Mouse (Mus musculus) heart, embryonic 10.5 days (tissue): Measurements from ENCODE around the gene Bphl. TPM values are rescaled to one million over a fixed set of nuclear protein-coding genes. Genes with fewer than 3 reads are reported as not detected.

Experiments used
- DNase-seq: peaks from one replicate; pipeline ENCODE4 v3.0.0-alpha.2; 2017; ENCODE audit warnings: low spot score
- H3K27ac ChIP-seq: fragments of 300-500 bp; sonication (generic); 2 replicates; pipeline ENCODE4 v1.5.1; 2016; ENCODE audit warnings: mild to moderate bottlenecking
- H3K27me3 ChIP-seq: fragments of 300-500 bp; sonication (generic); 2 replicates; pipeline ENCODE4 v1.6.1; 2016; ENCODE audit warnings: mild to moderate bottlenecking; ENCODE audit not compliant: poor library complexity, insufficient read depth, severe bottlenecking
- H3K36me3 ChIP-seq: fragments of 300-500 bp; sonication (generic); 2 replicates; pipeline ENCODE4 v1.6.1; 2016; ENCODE audit warnings: mild to moderate bottlenecking, moderate library complexity
- H3K4me1 ChIP-seq: fragments of 300-500 bp; sonication (generic); 2 replicates; pipeline ENCODE4 v1.6.1; 2016; ENCODE audit warnings: mild to moderate bottlenecking
- H3K4me3 ChIP-seq: fragments of 300-500 bp; sonication (generic); 2 replicates; pipeline ENCODE4 v1.5.1; 2016; ENCODE audit warnings: mild to moderate bottlenecking, moderate library complexity
- H3K9me3 ChIP-seq: fragments of 300-500 bp; sonication (generic); 2 replicates; pipeline ENCODE4 v1.6.1; 2016; ENCODE audit warnings: mild to moderate bottlenecking, moderate library complexity
- WGBS: fragments of 180-500 bp; shearing (Covaris S2); methylation state at CpG from one replicate; pipeline ENCODE4 v1.1.7; 2016; 5-methylcytosine and 5-hydroxymethylcytosine counted together
- polyA plus RNA-seq: library from polyadenylated mRNA; unstranded; fragments of >200 nt; fragmentation: Nextera tagmentation; extraction: Ambion mirVana; gene quantifications from 2 replicates; pipeline ENCODE4 v1.2.1, GENCODE M21; 2016

Bphl gene
- polyA plus RNA-seq, 1 experiment from 2014 or later, result 41.5 TPM

DNA sequence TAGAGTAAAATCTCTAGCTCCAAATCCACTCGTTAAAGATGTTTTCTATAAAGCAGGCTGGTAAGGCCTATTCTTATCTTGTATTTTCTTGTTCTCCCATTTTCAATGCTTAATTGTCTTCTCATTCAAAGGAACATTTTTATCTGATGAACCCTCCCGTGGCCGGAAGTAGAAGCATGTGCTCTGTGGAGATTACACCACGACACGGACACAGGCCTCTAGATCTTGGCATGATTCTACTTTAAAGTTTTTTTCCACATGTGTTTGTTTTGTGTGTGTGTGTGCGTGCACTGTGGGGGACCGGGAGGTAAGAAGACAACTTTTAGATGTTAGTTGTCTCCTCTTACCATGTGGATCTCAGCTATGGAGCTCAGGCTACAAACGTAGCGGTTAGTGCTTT is 64.5 kb downstream of the Bphl start:
- Histone ChIP-seq H3K4me1 (no peaks in the 10 kb centered on the region), H3K36me3 (no peaks in the 10 kb centered on the region), H3K4me3 (no peak overlapping the region), H3K27me3 (no peaks in the 10 kb centered on the region), H3K9me3 (no peaks in the 10 kb centered on the region), H3K27ac (no peak overlapping the region)
- WGBS, result 70% methylated on average over 9 of the region's 9 CpGs
- DNase-seq, result no peak

DNA sequence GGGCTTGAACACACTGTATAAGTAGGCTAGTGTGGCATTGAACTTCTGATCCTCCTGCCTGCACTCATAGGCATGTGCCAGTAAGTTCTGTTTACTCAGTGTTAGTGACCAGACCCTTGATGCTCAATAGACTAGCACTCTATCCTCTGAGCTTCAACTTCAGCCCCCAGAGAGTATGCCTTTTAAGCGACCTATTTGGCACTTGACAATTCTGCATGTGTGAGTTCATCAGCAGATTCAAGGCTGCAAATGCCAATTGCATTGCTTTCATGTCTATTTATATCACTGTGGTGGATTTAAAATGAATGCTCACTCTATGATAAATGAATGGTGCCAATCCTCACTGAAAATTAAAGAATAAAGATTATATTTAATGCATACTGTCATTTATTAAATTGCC is 68.0 kb downstream of the Bphl start:
- 68% methylated on average over 1 of the region's 1 CpGs for WGBS
- no peaks in the 10 kb centered on the region for H3K9me3 ChIP-seq

DNA sequence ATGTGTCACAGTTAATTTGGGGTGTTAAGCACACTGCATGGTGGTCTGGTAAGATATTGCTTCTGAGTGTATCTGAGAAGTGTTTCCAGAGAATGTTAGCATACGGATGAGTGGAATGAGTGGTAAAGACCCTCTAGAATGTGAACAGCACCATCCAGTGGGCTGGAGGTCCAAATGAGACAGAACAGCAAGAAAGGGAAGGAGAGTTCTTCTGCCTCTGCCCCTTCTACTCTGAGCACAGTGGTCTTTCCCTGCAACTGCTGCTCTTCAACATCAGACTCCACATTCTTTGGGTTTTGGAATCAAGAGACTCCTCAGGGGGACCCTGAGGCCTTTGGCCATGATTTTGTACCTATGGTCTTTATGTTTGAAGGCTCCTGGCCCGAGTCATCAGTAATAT is 68.9 kb downstream of the Bphl start:
- H3K27me3 ChIP-seq, result no peaks in the 10 kb centered on the region
- no peak for DNase-seq
- no peaks in the 10 kb centered on the region for H3K9me3 ChIP-seq
- no peaks in the 10 kb centered on the region for H3K4me1 ChIP-seq
- whole genome bisulfite sequencing, result 85% methylated on average over 2 of the region's 2 CpGs
- H3K36me3 ChIP-seq, result no peaks in the 10 kb centered on the region
- no peak overlapping the region for H3K27ac ChIP-seq
- H3K4me3 ChIP-seq, result no peak overlapping the region

More for the DNA sequence above, 68.0 kb downstream of the Bphl start:
- H3K27me3 ChIP-seq, result no peaks in the 10 kb centered on the region
- no peaks in the 10 kb centered on the region for H3K4me1 ChIP-seq
- H3K4me3 ChIP-seq, result no peak overlapping the region
- no peaks in the 10 kb centered on the region for H3K36me3 ChIP-seq
- no peak for DNase-seq
- no peak overlapping the region for H3K27ac ChIP-seq

DNA sequence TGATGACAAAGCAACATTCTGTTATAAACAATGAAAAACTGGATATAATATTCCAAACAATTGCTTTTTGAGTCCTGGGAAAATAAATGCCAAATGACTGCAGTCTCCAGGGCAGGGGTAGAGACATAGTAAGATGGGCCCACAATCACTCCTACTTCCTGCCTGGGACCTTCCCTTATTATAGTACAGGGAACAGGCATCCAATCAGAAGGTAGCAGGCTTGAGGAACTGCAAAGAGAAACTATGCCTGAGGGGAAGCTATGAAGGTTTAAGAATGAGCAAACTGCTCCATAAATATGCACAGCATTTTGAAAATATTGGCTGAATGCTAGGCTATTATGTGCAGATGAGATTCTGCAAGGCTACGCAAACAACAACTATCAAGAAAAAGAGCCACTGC is 69.6 kb downstream of the Bphl start:
- Histone ChIP-seq H3K27me3 (no peaks in the 10 kb centered on the region), H3K36me3 (no peaks in the 10 kb centered on the region), H3K9me3 (no peaks in the 10 kb centered on the region), H3K4me1 (no peaks in the 10 kb centered on the region), H3K4me3 (no peak overlapping the region), H3K27ac (no peak overlapping the region)
- 97% methylated on average over 1 of the region's 1 CpGs for WGBS
- no peak for DNase-seq

DNA sequence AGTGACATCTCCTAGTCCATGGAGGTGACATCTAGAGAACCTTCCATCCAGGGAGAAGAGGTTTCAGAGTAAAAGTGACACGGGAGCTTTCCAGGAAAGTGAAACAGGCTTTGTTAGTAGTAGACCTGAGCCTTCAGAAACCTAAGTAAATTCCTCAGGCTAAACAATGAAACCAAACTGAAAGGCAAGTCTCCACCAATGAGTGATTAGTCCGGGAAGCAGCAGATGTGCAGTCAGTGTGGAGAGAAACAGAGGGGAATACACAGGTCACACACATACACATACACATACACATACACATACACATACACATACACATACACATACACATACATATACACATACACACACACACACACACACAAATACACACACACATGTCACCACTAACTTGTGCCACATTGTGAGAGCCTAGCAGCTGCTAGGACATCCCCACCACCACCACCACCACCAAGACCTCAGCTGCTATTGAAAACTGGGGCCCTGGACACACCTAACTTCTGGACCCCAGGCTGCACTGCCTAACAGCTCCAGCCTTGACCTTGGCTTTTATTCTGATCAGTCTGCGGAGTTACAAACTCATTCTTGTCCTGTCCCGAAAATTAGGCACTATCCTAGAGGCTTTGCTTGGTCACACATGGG is 71.8 kb downstream of the Bphl start:
- H3K36me3 ChIP-seq, result no peaks in the 10 kb centered on the region
- H3K4me1 ChIP-seq, result no peaks in the 10 kb centered on the region
- no peak overlapping the region for H3K27ac ChIP-seq
- 74% methylated on average over 4 of the region's 4 CpGs for WGBS
- no peak overlapping the region for H3K4me3 ChIP-seq
- H3K27me3 ChIP-seq, result no peaks in the 10 kb centered on the region
- H3K9me3 ChIP-seq, result no peaks in the 10 kb centered on the region
- DNase-seq, result no peak

DNA sequence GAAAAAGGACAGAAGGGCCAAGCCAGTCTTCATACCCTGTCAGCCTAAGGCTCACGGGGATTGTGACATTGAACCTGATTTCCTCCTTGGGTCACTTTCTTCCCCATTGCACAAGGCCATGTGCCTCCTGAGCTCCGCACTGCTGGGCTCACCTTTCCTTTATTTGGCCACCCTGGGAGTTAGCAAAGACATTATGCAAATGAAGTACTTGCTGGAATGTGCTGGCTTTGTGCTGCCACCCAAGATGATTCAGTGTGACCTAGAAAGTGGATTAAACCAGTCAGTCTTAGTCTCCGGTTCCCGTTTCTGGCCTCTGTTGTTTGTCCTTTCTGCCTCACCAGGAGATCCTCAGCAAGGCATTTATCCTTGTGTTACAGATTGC is 72.3 kb downstream of the Bphl start:
- H3K4me3 ChIP-seq, result no peak overlapping the region
- no peaks in the 10 kb centered on the region for H3K4me1 ChIP-seq
- no peak for DNase-seq
- H3K27ac ChIP-seq, result no peak overlapping the region
- H3K9me3 ChIP-seq, result no peaks in the 10 kb centered on the region
- H3K36me3 ChIP-seq, result no peaks in the 10 kb centered on the region
- 48% methylated on average over 4 of the region's 4 CpGs for WGBS
- no peaks in the 10 kb centered on the region for H3K27me3 ChIP-seq

DNA sequence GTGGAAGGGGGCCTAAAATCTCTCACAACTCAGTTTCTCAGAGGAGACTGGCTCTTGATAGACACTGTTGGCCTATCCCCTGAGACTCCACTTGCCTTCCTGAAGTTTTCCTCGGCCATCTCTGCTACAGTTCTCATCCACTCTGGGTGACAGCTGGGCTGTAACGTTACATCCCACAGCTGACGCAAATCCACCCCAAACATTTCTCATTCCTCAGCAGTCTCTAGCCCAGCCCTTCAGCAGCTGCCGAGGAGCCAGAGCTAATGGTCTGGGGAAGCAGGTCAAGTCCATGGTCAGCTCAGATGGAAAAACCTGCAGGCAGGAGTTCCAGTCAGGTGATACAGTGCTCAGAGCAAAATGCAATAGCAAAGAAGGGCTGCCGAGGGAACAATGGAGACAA is 73.6 kb downstream of the Bphl start:
- Histone ChIP-seq H3K27me3 (no peaks in the 10 kb centered on the region), H3K4me1 (no peaks in the 10 kb centered on the region), H3K27ac (no peak overlapping the region), H3K9me3 (no peaks in the 10 kb centered on the region), H3K4me3 (no peak overlapping the region), H3K36me3 (no peaks in the 10 kb centered on the region)
- WGBS, result 60% methylated on average over 5 of the region's 5 CpGs
- no peak for DNase-seq

DNA sequence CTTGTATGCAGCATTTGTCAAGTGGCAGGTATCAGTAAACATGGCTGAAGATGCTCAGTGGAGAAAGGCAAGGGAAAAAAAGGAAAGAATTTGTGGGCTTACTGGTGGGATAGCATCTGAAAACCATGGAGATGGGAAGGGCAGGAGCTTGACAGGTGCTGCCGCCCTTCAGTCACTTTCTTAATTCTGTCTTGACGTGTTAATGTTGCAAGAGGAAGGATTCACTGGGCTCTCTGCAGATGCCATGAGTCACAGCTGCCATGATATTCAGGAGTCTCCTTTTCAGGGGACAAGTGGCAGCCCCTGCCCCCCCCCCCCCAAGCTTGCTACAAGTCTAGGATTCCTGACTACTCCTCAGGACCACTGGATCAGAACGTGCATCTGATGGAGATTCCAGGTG is 74.5 kb downstream of the Bphl start:
- Histone ChIP-seq H3K4me3 (no peak overlapping the region), H3K27ac (no peak overlapping the region), H3K36me3 (no peaks in the 10 kb centered on the region), H3K9me3 (no peaks in the 10 kb centered on the region), H3K4me1 (no peaks in the 10 kb centered on the region), H3K27me3 (no peaks in the 10 kb centered on the region)
- no peak for DNase-seq
- WGBS, result 81% methylated on average over 3 of the region's 3 CpGs

DNA sequence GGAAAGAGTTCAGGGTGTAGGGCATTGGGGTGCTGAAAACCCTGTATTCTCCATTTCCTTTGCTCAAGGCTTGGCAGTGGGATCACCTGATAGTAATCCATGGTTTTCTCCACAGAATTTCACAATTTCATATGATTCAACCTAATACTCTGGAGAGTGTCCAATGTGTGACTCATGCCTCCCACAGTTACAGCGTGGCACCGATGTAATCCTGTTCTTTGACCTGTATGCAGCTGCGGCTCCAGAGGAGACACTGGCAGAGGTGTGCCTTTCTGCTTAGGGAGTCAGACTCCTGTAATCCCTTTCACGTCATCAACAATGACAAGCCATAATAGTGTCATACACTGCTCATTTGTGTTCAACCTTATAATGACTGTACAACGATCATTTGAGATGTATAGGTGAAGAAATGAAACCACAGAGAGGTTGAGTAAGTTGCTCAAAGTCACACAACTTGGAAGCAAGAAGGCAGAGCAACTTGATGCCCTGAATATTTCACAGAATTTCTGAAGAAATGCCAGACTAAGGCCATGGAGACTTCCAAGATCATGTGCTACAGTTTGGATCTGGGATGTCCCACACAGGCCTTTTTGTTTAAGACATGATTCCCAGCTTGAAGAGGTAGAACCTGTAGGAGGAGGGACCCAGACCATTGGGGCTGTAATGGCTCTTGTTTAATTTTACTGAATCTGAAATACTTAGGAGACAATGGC is 75.1 kb downstream of the Bphl start:
- Histone ChIP-seq H3K9me3 (no peaks in the 10 kb centered on the region), H3K27ac (no peak overlapping the region), H3K36me3 (no peaks in the 10 kb centered on the region), H3K4me3 (no peak overlapping the region), H3K4me1 (no peaks in the 10 kb centered on the region), H3K27me3 (no peaks in the 10 kb centered on the region)
- DNase-seq, result no peak
- 82% methylated on average over 5 of the region's 5 CpGs for WGBS

DNA sequence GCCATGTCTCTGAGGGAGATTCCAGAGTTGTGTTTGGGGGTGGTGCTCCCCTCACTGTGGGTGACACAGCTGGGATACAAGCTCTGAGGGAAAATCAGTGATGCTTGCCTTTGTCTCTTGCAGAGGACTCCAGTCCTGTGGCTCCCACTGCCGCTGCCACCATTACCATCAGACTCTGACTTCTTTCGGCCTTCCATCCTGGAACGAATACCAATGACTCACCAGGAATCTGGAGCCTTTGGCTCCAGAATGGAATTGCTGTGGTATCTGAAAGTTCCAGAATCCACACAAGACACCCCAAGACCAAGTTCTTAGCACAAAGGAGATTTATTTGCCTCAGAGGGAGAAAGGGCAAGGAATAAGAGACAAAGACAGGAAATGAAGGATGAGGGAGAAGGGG is 75.7 kb downstream of the Bphl start:
- no peak for DNase-seq
- Histone ChIP-seq H3K27ac (no peak overlapping the region), H3K9me3 (no peaks in the 10 kb centered on the region), H3K4me1 (no peaks in the 10 kb centered on the region), H3K36me3 (no peaks in the 10 kb centered on the region), H3K27me3 (no peaks in the 10 kb centered on the region), H3K4me3 (no peak overlapping the region)
- WGBS, result 81% methylated on average over 3 of the region's 3 CpGs

DNA sequence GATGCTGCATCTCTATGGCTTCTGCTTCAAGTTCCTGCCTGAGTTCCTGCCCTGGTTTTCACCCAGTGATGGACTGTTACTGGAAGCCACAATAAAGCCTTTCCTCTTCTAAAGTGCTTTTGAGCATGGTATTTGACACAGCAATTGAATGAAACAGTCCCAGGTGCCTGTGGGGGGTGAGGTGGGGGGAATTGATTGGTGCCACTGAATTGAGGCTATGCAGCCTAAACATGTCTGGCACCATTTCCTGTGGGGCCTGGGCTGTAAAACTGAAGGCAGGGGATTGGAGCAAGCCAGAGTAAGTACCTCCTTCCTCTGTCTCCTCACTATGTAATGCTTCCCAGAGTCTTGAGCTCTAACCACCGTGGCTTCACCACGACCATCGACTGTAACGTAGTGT is 77.3 kb downstream of the Bphl start:
- WGBS, result 76% methylated on average over 4 of the region's 4 CpGs
- H3K27ac ChIP-seq, result no peak overlapping the region
- H3K4me3 ChIP-seq, result no peak overlapping the region
- H3K9me3 ChIP-seq, result no peaks in the 10 kb centered on the region
- no peaks in the 10 kb centered on the region for H3K27me3 ChIP-seq
- H3K4me1 ChIP-seq, result peaks cover 7% of the 10 kb centered on the region
- H3K36me3 ChIP-seq, result no peaks in the 10 kb centered on the region
- no peak for DNase-seq

DNA sequence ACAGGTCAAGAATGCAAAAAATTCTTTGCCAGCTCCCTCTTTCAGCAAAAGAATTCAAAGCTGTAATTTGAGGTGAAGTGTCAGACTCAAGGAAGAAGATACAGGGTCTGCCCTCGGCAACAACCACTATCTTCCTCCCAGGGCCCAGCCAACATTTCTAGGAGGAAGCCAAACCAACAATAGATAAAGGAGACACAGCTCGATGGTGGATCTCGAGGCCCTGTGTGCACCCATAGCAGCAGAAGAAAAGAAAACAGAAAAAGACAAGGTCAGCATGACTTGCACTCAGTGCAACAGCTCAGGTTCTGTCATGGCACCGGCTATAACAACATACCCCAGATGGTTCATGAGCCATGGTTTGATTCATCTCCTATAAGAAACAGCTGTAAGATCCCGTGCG is 79.1 kb downstream of the Bphl start:
- peaks cover 7% of the 10 kb centered on the region for H3K4me1 ChIP-seq
- no peaks in the 10 kb centered on the region for H3K9me3 ChIP-seq
- no peaks in the 10 kb centered on the region for H3K36me3 ChIP-seq
- no peaks in the 10 kb centered on the region for H3K27me3 ChIP-seq
- no peak overlapping the region for H3K4me3 ChIP-seq
- 61% methylated on average over 6 of the region's 6 CpGs for WGBS
- H3K27ac ChIP-seq, result no peak overlapping the region
- no peak for DNase-seq

DNA sequence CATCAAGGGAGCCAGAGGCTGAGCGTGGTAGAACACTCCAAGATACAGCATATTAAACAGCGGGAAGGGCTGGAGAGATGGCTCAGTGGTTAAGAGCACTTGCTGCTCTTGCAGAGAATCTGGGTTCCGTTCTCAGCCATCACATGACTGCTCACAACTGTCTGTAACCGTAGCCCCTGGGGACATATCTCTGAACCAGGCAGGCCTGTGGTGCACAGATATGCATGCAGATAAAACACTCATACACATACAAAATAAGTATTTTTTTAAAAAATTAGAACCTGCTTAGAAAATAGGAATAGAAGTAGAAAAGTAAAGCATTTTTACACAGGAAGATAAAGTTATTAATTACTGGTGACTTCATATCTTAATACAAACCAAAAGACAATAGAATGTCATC is 81.4 kb downstream of the Bphl start:
- DNase-seq, result no peak
- WGBS, result 49% methylated on average over 4 of the region's 4 CpGs

DNA sequence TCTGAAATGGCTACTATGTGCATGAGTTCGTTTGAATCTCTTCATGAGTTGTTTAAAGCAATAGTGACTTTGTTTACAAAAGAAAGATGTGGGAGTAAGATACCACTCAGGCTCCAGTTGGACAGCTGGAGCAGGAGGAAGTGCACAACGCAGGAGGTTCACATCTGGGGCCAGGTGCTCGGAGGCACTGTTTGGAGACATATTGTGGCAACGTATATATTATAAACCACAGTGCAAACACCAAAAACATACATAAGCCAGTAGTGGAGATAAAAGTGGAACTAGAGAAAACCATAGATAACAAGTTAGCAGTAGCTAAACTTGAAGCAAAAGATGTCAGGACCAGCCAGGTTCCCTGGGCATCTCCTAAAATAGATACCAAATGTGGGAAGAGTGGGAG is 82.0 kb downstream of the Bphl start:
- no peaks in the 10 kb centered on the region for H3K27me3 ChIP-seq
- H3K9me3 ChIP-seq, result no peaks in the 10 kb centered on the region
- H3K4me1 ChIP-seq, result peaks cover 7% of the 10 kb centered on the region
- no peaks in the 10 kb centered on the region for H3K36me3 ChIP-seq
- no peak overlapping the region for H3K27ac ChIP-seq
- H3K4me3 ChIP-seq, result no peak overlapping the region
- DNase-seq, result no peak
- 67% methylated on average over 4 of the region's 4 CpGs for WGBS

More for the DNA sequence above, 81.4 kb downstream of the Bphl start:
- Histone ChIP-seq H3K9me3 (no peaks in the 10 kb centered on the region), H3K36me3 (no peaks in the 10 kb centered on the region), H3K27me3 (no peaks in the 10 kb centered on the region), H3K27ac (no peak overlapping the region), H3K4me1 (peaks cover 7% of the 10 kb centered on the region), H3K4me3 (no peak overlapping the region)
